Mouse (Mus musculus): ENCODE measurements around the gene Svs1. TPM values are rescaled to one million over a fixed set of nuclear protein-coding genes. Genes with fewer than 3 reads are reported as not detected.

The Svs1 gene
- polyA plus RNA-seq, 1 experiment = not detected

DNA sequence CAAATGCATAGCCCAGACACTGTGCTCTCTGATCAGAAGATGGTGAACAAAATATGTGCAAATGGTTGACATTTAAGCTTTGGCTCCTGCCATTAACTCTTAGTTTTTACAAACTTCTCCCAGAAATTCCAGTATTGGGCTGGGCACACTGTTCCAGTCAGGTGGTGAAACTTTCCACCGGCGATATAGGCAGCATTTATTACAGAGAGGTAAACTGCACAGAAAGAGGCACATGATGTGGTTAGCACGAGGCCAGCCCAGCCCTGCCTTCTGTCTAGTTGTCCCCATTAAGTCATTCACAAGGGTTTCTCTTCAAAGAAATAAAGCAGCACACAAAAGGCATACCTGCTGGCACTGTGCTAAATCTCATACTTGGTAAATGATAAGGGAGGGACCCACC lies 42.0 kb downstream of the Svs1 start:
- no peaks in the 10 kb centered on the region for H3K36me3 ChIP-seq (ENCODE audit: control insufficient read depth, insufficient read depth)
- no peak overlapping the region for H3K4me2 ChIP-seq (ENCODE audit: low read depth)
- H3K79me2 ChIP-seq (ENCODE audit: control insufficient read depth, insufficient read depth) = no peaks in the 10 kb centered on the region
- peaks cover 11% of the 10 kb centered on the region for H3K27me3 ChIP-seq (ENCODE audit: control insufficient read depth, insufficient read depth, insufficient read length)
- H3K4me3 ChIP-seq = no peak overlapping the region
- TF ChIP-seq TCF12 (IDR thresholded peaks at IDR 0.05; ENCODE audit: insufficient read depth, poor library complexity, severe bottlenecking) (no peak), POLR2AphosphoS2 (IDR thresholded peaks at IDR 0.05; ENCODE audit: insufficient read length, low read depth) (no peak), REST (IDR thresholded peaks at IDR 0.05; ENCODE audit: insufficient read depth, insufficient read length) (no peak)
- no peak overlapping the region for H3ac ChIP-seq (ENCODE audit: control insufficient read depth, insufficient read length)

GRCm38 (mm10) chr6:49031230-49031629 lies 44.6 kb downstream of the Svs1 start:
- H3K4me3 ChIP-seq = no peak overlapping the region
- H3ac ChIP-seq (ENCODE audit: control insufficient read depth, insufficient read length) = no peak overlapping the region
- no peak for TF ChIP-seq USF1 (IDR thresholded peaks at IDR 0.05; ENCODE audit: low read depth)
- no peaks in the 10 kb centered on the region for H3K36me3 ChIP-seq (ENCODE audit: control insufficient read depth, insufficient read depth)
- peaks cover 17% of the 10 kb centered on the region for H3K27me3 ChIP-seq (ENCODE audit: control insufficient read depth, insufficient read depth, insufficient read length)
- no peaks in the 10 kb centered on the region for H3K79me2 ChIP-seq (ENCODE audit: control insufficient read depth, insufficient read depth)
- no peak overlapping the region for H3K4me2 ChIP-seq (ENCODE audit: low read depth)

- Histone ChIP-seq H3ac (ENCODE audit: control insufficient read depth, insufficient read length) (no peak overlapping the region), H3K4me3 (no peak overlapping the region), H3K27me3 (ENCODE audit: control insufficient read depth, insufficient read depth, insufficient read length) (peaks cover 17% of the 10 kb centered on the region), H3K79me2 (ENCODE audit: control insufficient read depth, insufficient read depth) (no peaks in the 10 kb centered on the region), H3K36me3 (ENCODE audit: control insufficient read depth, insufficient read depth) (no peaks in the 10 kb centered on the region), H3K4me2 (ENCODE audit: low read depth) (no peak overlapping the region)
- TF ChIP-seq POLR2A (IDR thresholded peaks at IDR 0.05; ENCODE audit: insufficient read length, low read depth) (no peak), E2F4 (IDR thresholded peaks at IDR 0.05; ENCODE audit: insufficient read depth) (no peak), POLR2AphosphoS2 (IDR thresholded peaks at IDR 0.05; ENCODE audit: insufficient read length, low read depth) (no peak), USF1 (IDR thresholded peaks at IDR 0.05; ENCODE audit: low read depth) (no peak), TCF12 (IDR thresholded peaks at IDR 0.05; ENCODE audit: insufficient read depth, poor library complexity, severe bottlenecking) (no peak), MAX (IDR thresholded peaks at IDR 0.05; ENCODE audit: low read depth) (no peak), TCF3 (IDR thresholded peaks at IDR 0.05; ENCODE audit: insufficient read length, low read depth) (no peak), REST (IDR thresholded peaks at IDR 0.05; ENCODE audit: insufficient read depth, insufficient read length) (no peak), SRF (IDR thresholded peaks at IDR 0.05; ENCODE audit: control insufficient read depth, insufficient read length, low read depth) (no peak), MYOD1 (IDR thresholded peaks at IDR 0.05; ENCODE audit: control insufficient read depth in 1 of 3, insufficient read length in 2 of 3, low read depth in 2 of 3) (no peak), CEBPB (IDR thresholded peaks at IDR 0.05; ENCODE audit: insufficient read depth, poor library complexity, severe bottlenecking) (no peak), MYOG (IDR thresholded peaks at IDR 0.05; ENCODE audit: control insufficient read depth in 1 of 3, insufficient read depth in 1 of 3, insufficient read length in 2 of 3, low read depth in 2 of 3) (no peak)
Measured at GRCm38 (mm10) chr6:49032783-49033182, 46.1 kb downstream of the Svs1 start.

GRCm38 (mm10) chr6:49036275-49037267 lies 49.9 kb downstream of the Svs1 start, which contains the start of gene Gpnmb:
Gene Gpnmb (plus strand): TSS chr6:49036546.
- TF ChIP-seq POLR2AphosphoS2 (IDR thresholded peaks at IDR 0.05; ENCODE audit: insufficient read length, low read depth) (no peak), MAX (IDR thresholded peaks at IDR 0.05; ENCODE audit: low read depth) (no peak), TCF3 (IDR thresholded peaks at IDR 0.05; ENCODE audit: insufficient read length, low read depth) (no peak), TCF12 (IDR thresholded peaks at IDR 0.05; ENCODE audit: insufficient read depth, poor library complexity, severe bottlenecking) (no peak), USF1 (IDR thresholded peaks at IDR 0.05; ENCODE audit: low read depth) (no peak), CEBPB (IDR thresholded peaks at IDR 0.05; ENCODE audit: insufficient read depth, poor library complexity, severe bottlenecking) (no peak), POLR2A (IDR thresholded peaks at IDR 0.05; ENCODE audit: insufficient read length, low read depth) (no peak), MYOG (IDR thresholded peaks at IDR 0.05; ENCODE audit: control insufficient read depth in 1 of 3, insufficient read depth in 1 of 3, insufficient read length in 2 of 3, low read depth in 2 of 3) (no peak), MYOD1 (IDR thresholded peaks at IDR 0.05; ENCODE audit: control insufficient read depth in 1 of 3, insufficient read length in 2 of 3, low read depth in 2 of 3) (no peak), SRF (IDR thresholded peaks at IDR 0.05; ENCODE audit: control insufficient read depth, insufficient read length, low read depth) (no peak), E2F4 (IDR thresholded peaks at IDR 0.05; ENCODE audit: insufficient read depth) (no peak), REST (IDR thresholded peaks at IDR 0.05; ENCODE audit: insufficient read depth, insufficient read length) (no peak)
- no peak within 1 kb of the TSS for H3K4me2 ChIP-seq (ENCODE audit: low read depth)
- H3ac ChIP-seq (ENCODE audit: control insufficient read depth, insufficient read length) = no peak within 1 kb of the TSS
- H3K27me3 ChIP-seq (ENCODE audit: control insufficient read depth, insufficient read depth, insufficient read length) = peaks cover 13% of the 10 kb centered on the region
- no peaks in the 10 kb centered on the region for H3K79me2 ChIP-seq (ENCODE audit: control insufficient read depth, insufficient read depth)
- H3K36me3 ChIP-seq (ENCODE audit: control insufficient read depth, insufficient read depth) = no peaks in the 10 kb centered on the region
- H3K4me3 ChIP-seq = no peak within 1 kb of the TSS

DNA sequence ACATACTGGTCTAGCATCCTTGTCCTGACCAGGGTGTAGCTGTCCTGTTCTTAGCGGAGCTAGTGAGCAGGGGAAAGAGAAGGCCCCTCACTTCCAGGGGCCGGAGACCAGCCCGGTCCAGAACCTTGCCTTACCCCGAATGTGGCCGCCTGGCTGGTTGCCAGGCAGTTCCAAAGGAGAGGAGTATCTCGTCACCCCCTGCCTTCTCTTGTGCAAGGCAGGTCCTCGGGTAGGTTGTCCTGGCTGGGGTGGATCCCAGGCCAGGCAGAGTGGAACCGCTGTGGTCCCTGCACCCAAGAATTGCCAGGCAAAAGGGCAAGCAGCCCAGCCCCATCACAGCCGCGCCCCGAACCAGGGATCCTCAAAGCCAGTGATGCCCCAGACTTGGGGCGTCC lies 50.6 kb downstream of the Svs1 start:
- Histone ChIP-seq H3K4me2 (ENCODE audit: low read depth) (no peak overlapping the region), H3K27me3 (ENCODE audit: control insufficient read depth, insufficient read depth, insufficient read length) (peaks cover 12% of the 10 kb centered on the region), H3K79me2 (ENCODE audit: control insufficient read depth, insufficient read depth) (no peaks in the 10 kb centered on the region), H3K4me3 (no peak overlapping the region), H3K36me3 (ENCODE audit: control insufficient read depth, insufficient read depth) (no peaks in the 10 kb centered on the region), H3ac (ENCODE audit: control insufficient read depth, insufficient read length) (no peak overlapping the region)
- TF ChIP-seq CEBPB (IDR thresholded peaks at IDR 0.05; ENCODE audit: insufficient read depth, poor library complexity, severe bottlenecking) (no peak), E2F4 (IDR thresholded peaks at IDR 0.05; ENCODE audit: insufficient read depth) (no peak), USF1 (IDR thresholded peaks at IDR 0.05; ENCODE audit: low read depth) (no peak), TCF12 (IDR thresholded peaks at IDR 0.05; ENCODE audit: insufficient read depth, poor library complexity, severe bottlenecking) (no peak), POLR2A (IDR thresholded peaks at IDR 0.05; ENCODE audit: insufficient read length, low read depth) (no peak), MYOG (IDR thresholded peaks at IDR 0.05; ENCODE audit: control insufficient read depth in 1 of 3, insufficient read depth in 1 of 3, insufficient read length in 2 of 3, low read depth in 2 of 3) (no peak), MYOD1 (IDR thresholded peaks at IDR 0.05; ENCODE audit: control insufficient read depth in 1 of 3, insufficient read length in 2 of 3, low read depth in 2 of 3) (no peak), TCF3 (IDR thresholded peaks at IDR 0.05; ENCODE audit: insufficient read length, low read depth) (no peak), MAX (IDR thresholded peaks at IDR 0.05; ENCODE audit: low read depth) (no peak), REST (IDR thresholded peaks at IDR 0.05; ENCODE audit: insufficient read depth, insufficient read length) (no peak), SRF (IDR thresholded peaks at IDR 0.05; ENCODE audit: control insufficient read depth, insufficient read length, low read depth) (no peak), POLR2AphosphoS2 (IDR thresholded peaks at IDR 0.05; ENCODE audit: insufficient read length, low read depth) (no peak)

Data from myocyte (in vitro differentiated cells).